Mouse (Mus musculus) thymus, postnatal 0 days (tissue): Measurements from ENCODE around the gene Dpf3. TPM values are rescaled to one million over a fixed set of nuclear protein-coding genes. Genes with fewer than 3 reads are reported as not detected.

ENCODE experiments used
- DNase-seq: peaks from one replicate; pipeline ENCODE4 v3.0.0-alpha.2; 2015; ENCODE audit warnings: low spot score
- polyA plus RNA-seq: library from polyadenylated mRNA; unstranded; fragments of >200 nt; fragmentation: Nextera tagmentation; extraction: Ambion mirVana; gene quantifications from 2 replicates; pipeline ENCODE4 v1.2.1, GENCODE M21; 2015

Dpf3 gene
- polyA plus RNA-seq, 1 experiment from 2014 or later = 1.1 TPM

GRCm38 (mm10) chr12:83496736-83497135 is 9.2 kb upstream of the Dpf3 start:
- DNase-seq = no peak

GRCm38 (mm10) chr12:83496336-83496735 is 8.8 kb upstream of the Dpf3 start:
- no peak for DNase-seq

- DNase-seq = no peak
Measured at GRCm38 (mm10) chr12:83495961-83496282, 8.4 kb upstream of the Dpf3 start.

- no peak for DNase-seq
Measured at GRCm38 (mm10) chr12:83495248-83495960, 7.9 kb upstream of the Dpf3 start.

- no peak for DNase-seq
Measured at GRCm38 (mm10) chr12:83494196-83494595, 6.7 kb upstream of the Dpf3 start.

- no peak for DNase-seq
Measured at GRCm38 (mm10) chr12:83492808-83493207, 5.3 kb upstream of the Dpf3 start.

GRCm38 (mm10) chr12:83491609-83492008 is 4.1 kb upstream of the Dpf3 start:
- peak; percentile 28 for DNase-seq

GRCm38 (mm10) chr12:83489748-83490147 is 2.2 kb upstream of the Dpf3 start:
- DNase-seq = no peak

- no peak for DNase-seq
Measured at GRCm38 (mm10) chr12:83488211-83488941, 860 bp upstream of the Dpf3 start.

- DNase-seq = peak; percentile 33
Measured at GRCm38 (mm10) chr12:83486671-83487461, 650 bp downstream of the Dpf3 start.

GRCm38 (mm10) chr12:83485911-83486670 is 1.4 kb downstream of the Dpf3 start:
- DNase-seq = peak; percentile 12

GRCm38 (mm10) chr12:83484855-83485745 is 2.4 kb downstream of the Dpf3 start:
- DNase-seq = no peak

- no peak for DNase-seq
Measured at GRCm38 (mm10) chr12:83483653-83484052, 3.9 kb downstream of the Dpf3 start.

- DNase-seq = no peak
Measured at GRCm38 (mm10) chr12:83481439-83481838, 6.1 kb downstream of the Dpf3 start.

GRCm38 (mm10) chr12:83479818-83480401 is 7.6 kb downstream of the Dpf3 start:
- no peak for DNase-seq

- DNase-seq = no peak
Measured at GRCm38 (mm10) chr12:83479140-83479539, 8.4 kb downstream of the Dpf3 start.

GRCm38 (mm10) chr12:83476277-83476676 is 11.2 kb downstream of the Dpf3 start:
- no peak for DNase-seq

- DNase-seq = no peak
Measured at GRCm38 (mm10) chr12:83475419-83475818, 12.1 kb downstream of the Dpf3 start.

GRCm38 (mm10) chr12:83473987-83474600 is 13.4 kb downstream of the Dpf3 start:
- no peak for DNase-seq

- no peak for DNase-seq
Measured at GRCm38 (mm10) chr12:83471760-83472159, 15.8 kb downstream of the Dpf3 start.
